In the genomic region with DNA sequence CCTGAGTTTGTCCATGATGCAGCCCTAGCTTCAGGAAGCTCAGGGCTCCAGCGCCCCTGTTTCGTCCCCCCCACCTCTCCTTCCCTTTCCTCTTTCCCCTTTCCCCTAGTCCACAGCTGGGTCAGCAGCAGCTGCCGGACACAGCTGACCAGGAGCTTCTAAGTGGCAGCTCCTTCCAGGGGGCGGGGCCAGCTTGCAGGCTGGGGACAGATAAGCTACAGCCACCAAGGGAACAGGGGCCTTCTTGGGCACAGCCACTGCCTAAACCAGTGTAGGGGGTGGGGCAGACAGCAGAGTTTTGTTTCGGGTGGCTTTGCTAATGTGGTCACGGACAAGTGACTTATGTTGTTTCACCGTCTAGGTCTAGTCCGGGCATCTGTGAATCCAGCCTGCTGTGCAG, we compare ENCODE assay signal across 7 mouse cellular contexts. TPM values are rescaled to one million over a fixed set of nuclear protein-coding genes. Genes with fewer than 3 reads are reported as not detected.
DNase-seq lines count a peak whose midpoint lies in the region; ATAC-seq and TF ChIP-seq lines count a peak whose summit lies in the region.

A gene (minus strand): TSS at position 90 of the 400 bp plus-strand sequence.

- peak within 1 kb of the TSS; percentile 95 for H3K4me2 ChIP-seq in intestine, embryonic 15.5 days (replicated peaks)
- peak within 1 kb of the TSS; percentile 84 for H3K4me2 ChIP-seq in lung, embryonic 15.5 days

- WGBS in intestine, embryonic 15.5 days = 26% methylated on average over 8 of the region's 8 CpGs
- WGBS in lung, embryonic 15.5 days = 14% methylated on average over 8 of the region's 8 CpGs

- in situ Hi-C loops in ES-E14 (cut with MboI; ENCODE audit: low sequenced_read_pairs in 2 of 2, unreplicated experiment in 2 of 2) = no loop called here

- peak within 1 kb of the TSS; percentile 42; the same call in 1 of the 2 replicates for H3K9ac ChIP-seq in ES-E14 (ENCODE audit: insufficient read depth, low read depth, low read length, poor library complexity, severe bottlenecking)
- H3K9ac ChIP-seq in intestine, embryonic 15.5 days = peak within 1 kb of the TSS; percentile 35
- peak within 1 kb of the TSS; percentile 43 for H3K9ac ChIP-seq in lung, embryonic 15.5 days

- DNase-seq in ES-E14 (ENCODE audit: low read depth, low spot score) = no peak
- DNase-seq in c-Kit-negative CD71-positive TER-119-positive erythroid progenitor cells, embryonic 14.5 days (ENCODE audit: low read depth, low spot score) = peak; percentile 74
- peak; percentile 79 for DNase-seq in gastrocnemius, postnatal 14 days
- peak; percentile 63 for DNase-seq in retina, postnatal 1 day
- no peak for DNase-seq in frontal cortex, postnatal 10 days (ENCODE audit: low spot score in 2 of 2)

- ATAC-seq in intestine, embryonic 15.5 days = peak; percentile 69
- peak; percentile 43; the same call in 1 of the 2 replicates for ATAC-seq in lung, embryonic 15.5 days (ENCODE audit: borderline replicate concordance, extremely low read depth, low FRiP score, low TSS enrichment)

- no peak within 1 kb of the TSS for H3K27ac ChIP-seq in ES-E14 (ENCODE audit: insufficient read depth, low read depth, low read length, poor library complexity, severe bottlenecking)
- H3K27ac ChIP-seq in intestine, embryonic 15.5 days = no peak within 1 kb of the TSS
- H3K27ac ChIP-seq in lung, embryonic 15.5 days = no peak within 1 kb of the TSS

- H3K4me1 ChIP-seq in ES-E14 (ENCODE audit: control insufficient read depth in 2 of 2, insufficient read depth in 2 of 2, low read length in 2 of 2, poor library complexity in 1 of 2) = peaks cover 0 to 7% of the 10 kb centered on the region in 2 experiments; a peak in 2 of 4 replicates
- H3K4me1 ChIP-seq in intestine, embryonic 15.5 days (replicated peaks) = peaks cover 26% of the 10 kb centered on the region
- H3K4me1 ChIP-seq in lung, embryonic 15.5 days = peaks cover 35% of the 10 kb centered on the region

- H3K4me3 ChIP-seq in ES-E14 (ENCODE audit: insufficient read depth in 1 of 2, low read depth in 1 of 2, low read length in 2 of 2, poor library complexity in 1 of 2, severe bottlenecking in 1 of 2) = peak within 1 kb of the TSS; percentile 54 to 68
- H3K4me3 ChIP-seq in intestine, embryonic 15.5 days (replicated peaks) = peak within 1 kb of the TSS; percentile 40
- H3K4me3 ChIP-seq in lung, embryonic 15.5 days = peak within 1 kb of the TSS; percentile 47

- H3K9me3 ChIP-seq in ES-E14 (ENCODE audit: control insufficient read depth, insufficient read depth, low read depth, low read length) = no peaks in the 10 kb centered on the region
- H3K9me3 ChIP-seq in intestine, embryonic 15.5 days = no peaks in the 10 kb centered on the region
- no peaks in the 10 kb centered on the region for H3K9me3 ChIP-seq in lung, embryonic 15.5 days

- peaks cover 41% of the 10 kb centered on the region for H3K27me3 ChIP-seq in intestine, embryonic 15.5 days (replicated peaks)
- peaks cover 35% of the 10 kb centered on the region for H3K27me3 ChIP-seq in lung, embryonic 15.5 days

- intact Hi-C loops in gastrocnemius, postnatal 14 days (cut with DNase I; ENCODE audit: low total_unique reads) = no loop called here

- H3K36me3 ChIP-seq in ES-E14 (ENCODE audit: control insufficient read depth, insufficient read depth, low read length, poor library complexity, severe bottlenecking) = no peaks in the 10 kb centered on the region
- H3K36me3 ChIP-seq in intestine, embryonic 15.5 days = no peaks in the 10 kb centered on the region
- no peaks in the 10 kb centered on the region for H3K36me3 ChIP-seq in lung, embryonic 15.5 days

TF ChIP-seq in ES-E14, 5 proteins besides CTCF, POLR2A, EP300 and RAD21:
- TF ChIP-seq MAFK (IDR thresholded peaks at IDR 0.05; ENCODE audit: insufficient read depth, low read depth, low read length) (no peak), ZNF384 (IDR thresholded peaks at IDR 0.05; ENCODE audit: low read depth, low read length) (no peak), HCFC1 (IDR thresholded peaks at IDR 0.05; ENCODE audit: borderline replicate concordance, insufficient read depth, low read length) (no peak), ZC3H11A (IDR thresholded peaks at IDR 0.05; ENCODE audit: borderline replicate concordance, low read depth, low read length) (no peak), CHD2 (IDR thresholded peaks at IDR 0.05; ENCODE audit: low read depth, low read length) (no peak)

RNA-seq across cellular contexts. Expression of the gene that starts here (rescaled TPM):
- 1.7 and 3.9 TPM in 2 replicates for total RNA-seq in ES-E14 (2012; rRNA removed)
- total RNA-seq in gastrocnemius, postnatal 14 days (2021) = 1 to 10 TPM; 1.3 to 2.2 TPM
- 4.0 and 4.3 TPM in 2 replicates for polyA plus RNA-seq in intestine, embryonic 15.5 days (2015; fragmentation: Nextera tagmentation; extraction: Ambion mirVana)
- 6.8 and 7.3 TPM in 2 replicates for polyA plus RNA-seq in lung, embryonic 15.5 days (2015; fragmentation: Nextera tagmentation; extraction: Ambion mirVana)

Comparison
In these comparisons a context has a peak if more than half of its experiments do, and no peak if none do; other contexts are left out.
1. DNase-seq: peak in c-Kit-negative CD71-positive TER-119-positive erythroid progenitor cells, embryonic 14.5 days (single experiment), gastrocnemius, postnatal 14 days (single experiment) and retina, postnatal 1 day (single experiment); none in ES-E14 (single experiment) and frontal cortex, postnatal 10 days (0 of 2).
2. Peak in every context shown above with its lines, with median percentiles within 50 percentile points of each other: H3K4me3 ChIP-seq and H3K9ac ChIP-seq.